Mouse (Mus musculus): ENCODE results near the gene Dclre1a.
A peak's percentile ranks its signal among the peaks of the same experiment; 100 is the strongest.
"Not testable (repeated sequence)": the region's sequence is repeated elsewhere in the genome, so short reads cannot be mapped to it uniquely, and the experiment has no call there.

Dclre1a gene

GRCm38 (mm10) chr19:56548230-56549032 lies 409 bp upstream of the Dclre1a start, which contains the start of gene Nhlrc2:
Nhlrc2 (plus strand) TSS chr19:56548261.
- peak; percentile 90 for DNase-seq (ENCODE audit: low read depth, low spot score)

GRCm38 (mm10) chr19:56546031-56546430 lies 2.0 kb downstream of the Dclre1a start:
- DNase-seq (ENCODE audit: low read depth, low spot score): peak; percentile 33

- DNase-seq (ENCODE audit: low read depth, low spot score): peak; percentile 38
Observed at GRCm38 (mm10) chr19:56544681-56545388, 3.2 kb downstream of the Dclre1a start.

- no peak for DNase-seq (ENCODE audit: low read depth, low spot score)
Observed at GRCm38 (mm10) chr19:56543320-56543719, 4.7 kb downstream of the Dclre1a start.

GRCm38 (mm10) chr19:56535765-56536164 lies 12.3 kb downstream of the Dclre1a start:
- no peak for DNase-seq (ENCODE audit: low read depth, low spot score)

- DNase-seq (ENCODE audit: low read depth, low spot score): no peak
Observed at GRCm38 (mm10) chr19:56535064-56535463, 13.0 kb downstream of the Dclre1a start.

- no peak for DNase-seq (ENCODE audit: low read depth, low spot score)
Observed at GRCm38 (mm10) chr19:56534337-56534736, 13.7 kb downstream of the Dclre1a start.

GRCm38 (mm10) chr19:56533291-56534071 lies 14.5 kb downstream of the Dclre1a start:
- no peak for DNase-seq (ENCODE audit: low read depth, low spot score)

- DNase-seq (ENCODE audit: low read depth, low spot score): no peak
Observed at GRCm38 (mm10) chr19:56531251-56531650, 16.8 kb downstream of the Dclre1a start.

- DNase-seq (ENCODE audit: low read depth, low spot score): not testable (repeated sequence)
Observed at GRCm38 (mm10) chr19:56530529-56530928, 17.5 kb downstream of the Dclre1a start.

- DNase-seq (ENCODE audit: low read depth, low spot score): not testable (repeated sequence)
Observed at GRCm38 (mm10) chr19:56519408-56519807, 28.6 kb downstream of the Dclre1a start.

- DNase-seq (ENCODE audit: low read depth, low spot score): not testable (repeated sequence)
Observed at GRCm38 (mm10) chr19:56513527-56513926, 34.5 kb downstream of the Dclre1a start.

- DNase-seq (ENCODE audit: low read depth, low spot score): not testable (repeated sequence)
Observed at GRCm38 (mm10) chr19:56511207-56511606, 36.8 kb downstream of the Dclre1a start.

- not testable (repeated sequence) for DNase-seq (ENCODE audit: low read depth, low spot score)
Observed at GRCm38 (mm10) chr19:56503525-56503924, 44.5 kb downstream of the Dclre1a start.

- DNase-seq (ENCODE audit: low read depth, low spot score): not testable (repeated sequence)
Observed at GRCm38 (mm10) chr19:56503069-56503468, 45.0 kb downstream of the Dclre1a start.

- not testable (repeated sequence) for DNase-seq (ENCODE audit: low read depth, low spot score)
Observed at GRCm38 (mm10) chr19:56494157-56494556, 53.9 kb downstream of the Dclre1a start.

- DNase-seq (ENCODE audit: low read depth, low spot score): no peak
Observed at GRCm38 (mm10) chr19:56489601-56490000, 58.4 kb downstream of the Dclre1a start.

GRCm38 (mm10) chr19:56487339-56487738 lies 60.7 kb downstream of the Dclre1a start:
- DNase-seq (ENCODE audit: low read depth, low spot score): no peak

- DNase-seq (ENCODE audit: low read depth, low spot score): no peak
Observed at GRCm38 (mm10) chr19:56486926-56487325, 61.1 kb downstream of the Dclre1a start.

GRCm38 (mm10) chr19:56485376-56486271 lies 62.4 kb downstream of the Dclre1a start:
- no peak for DNase-seq (ENCODE audit: low read depth, low spot score)
